Mouse (Mus musculus) layer of hippocampus, adult 18-20 months (tissue): ENCODE data around the gene Ptch1. TPM values are rescaled to one million over a fixed set of nuclear protein-coding genes. Genes with fewer than 3 reads are reported as not detected.
A peak's percentile ranks its signal among the peaks of the same experiment; 100 is the strongest.

Source experiments
- DNase-seq, 2 experiments: peaks; one replicate each; pipeline ENCODE4 v3.0.0; 2022; ENCODE audit warnings: low spot score in 2 of 2
- long read RNA-seq: library from polyadenylated mRNA; stranded (forward); transcript quantifications from one replicate; pipeline ENCODE4 v2.0.0, GENCODE M21; 2021
- total RNA-seq, 2 experiments: library from RNA; stranded (reverse); gene quantifications; 2 replicates each; pipeline ENCODE4 v1.2.3; 2021

Ptch1 gene
- total RNA-seq = 10 to 100 TPM; 43.0 to 50.2 TPM
- long read RNA-seq, full-length matches to known transcripts = 3 of 34 reads
- long read RNA-seq, partial matches to known transcripts = 10 of 34 reads
- long read RNA-seq, other reads (novel, unspliced or antisense) = 21 of 34 reads

GRCm38 (mm10) chr13:63573256-63573835 lies at the start of gene Ptch1:
TSS of gene Ptch1 (minus strand) at chr13:63573598.
- peak in 1 of 2 experiments; percentile 47 for DNase-seq

- no peak for DNase-seq
Measured at GRCm38 (mm10) chr13:63621301-63621700, 47.9 kb upstream of the Ptch1 start.

- DNase-seq = no peak
Measured at GRCm38 (mm10) chr13:63613201-63613600, 39.8 kb upstream of the Ptch1 start.

- no peak for DNase-seq
Measured at GRCm38 (mm10) chr13:63609734-63610133, 36.3 kb upstream of the Ptch1 start.

GRCm38 (mm10) chr13:63597593-63597992 lies 24.2 kb upstream of the Ptch1 start:
- no peak for DNase-seq

GRCm38 (mm10) chr13:63595869-63596268 lies 22.5 kb upstream of the Ptch1 start:
- DNase-seq = no peak

- DNase-seq = no peak
Measured at GRCm38 (mm10) chr13:63593469-63594050, 20.2 kb upstream of the Ptch1 start.

- no peak for DNase-seq
Measured at GRCm38 (mm10) chr13:63592755-63593154, 19.4 kb upstream of the Ptch1 start.

GRCm38 (mm10) chr13:63574601-63575000 lies 1.2 kb upstream of the Ptch1 start:
- no peak for DNase-seq

- peak; percentile 31 to 55 for DNase-seq
Measured at GRCm38 (mm10) chr13:63572453-63573255, 744 bp downstream of the Ptch1 start.

- no peak for DNase-seq
Measured at GRCm38 (mm10) chr13:63572111-63572452, 1.3 kb downstream of the Ptch1 start.

GRCm38 (mm10) chr13:63570456-63570855 lies 2.9 kb downstream of the Ptch1 start:
- DNase-seq = no peak

GRCm38 (mm10) chr13:63569396-63569756 lies 4.0 kb downstream of the Ptch1 start:
- DNase-seq = no peak

- no peak for DNase-seq
Measured at GRCm38 (mm10) chr13:63568741-63569395, 4.5 kb downstream of the Ptch1 start.

- no peak for DNase-seq
Measured at GRCm38 (mm10) chr13:63568306-63568705, 5.1 kb downstream of the Ptch1 start.

GRCm38 (mm10) chr13:63567677-63568293 lies 5.6 kb downstream of the Ptch1 start:
- peak; percentile 89 to 96 for DNase-seq

GRCm38 (mm10) chr13:63566018-63567015 lies 7.1 kb downstream of the Ptch1 start:
- DNase-seq = peak; percentile 79 to 95

- peak in 1 of 2 experiments; percentile 47 for DNase-seq
Measured at GRCm38 (mm10) chr13:63565320-63566017, 7.9 kb downstream of the Ptch1 start.

GRCm38 (mm10) chr13:63564626-63565319 lies 8.6 kb downstream of the Ptch1 start:
- peak; percentile 36 to 74 for DNase-seq
